Mouse (Mus musculus): ENCODE results near the gene 4930402H24Rik. TPM values are rescaled to one million over a fixed set of nuclear protein-coding genes. Genes with fewer than 3 reads are reported as not detected.

4930402H24Rik gene
- total RNA-seq, 4 experiments from 2014 or later, result 41.2 to 57.7 (median 51.0) TPM

DNA sequence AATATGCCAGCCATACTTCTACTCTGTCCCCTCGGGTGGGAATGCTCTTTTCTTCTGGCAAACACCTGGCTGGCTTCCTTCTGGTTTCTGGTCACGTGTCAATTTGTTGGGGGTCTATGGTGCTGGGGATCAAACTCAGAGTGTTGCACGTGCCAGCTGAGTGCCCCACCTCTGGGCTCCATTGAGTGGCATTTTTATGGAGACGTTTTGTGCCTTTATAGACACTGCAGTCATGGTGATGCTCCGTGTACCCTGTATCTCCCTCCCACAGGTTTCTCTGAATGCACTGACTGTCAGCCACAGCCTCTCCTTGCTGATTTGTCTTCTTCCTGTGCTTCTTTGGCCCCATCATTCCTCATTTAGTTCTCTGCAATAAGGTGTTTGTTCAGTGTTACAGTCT lies 174.4 kb downstream of the 4930402H24Rik start:
- no peak for DNase-seq (ENCODE audit: low spot score)

DNA sequence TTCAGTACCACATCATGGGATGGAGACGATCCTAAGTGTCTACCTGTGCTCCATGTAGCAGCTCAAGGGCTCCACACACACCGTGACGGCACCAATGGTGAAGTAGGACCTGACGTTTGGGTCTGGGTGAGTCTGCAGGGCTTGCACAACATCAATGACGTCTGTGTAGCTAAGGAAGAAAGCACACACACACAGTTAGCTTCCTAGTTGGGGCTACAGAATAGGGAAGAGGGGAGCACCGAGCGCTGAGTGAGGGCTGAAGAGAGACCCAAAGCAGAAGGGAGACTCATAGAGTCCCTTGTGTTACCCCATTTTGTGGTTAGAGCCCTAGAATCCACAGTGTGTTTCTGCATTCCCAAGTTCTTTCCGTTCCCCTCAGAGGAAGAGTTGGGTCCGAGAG lies 175.5 kb downstream of the 4930402H24Rik start:
- no peak for DNase-seq (ENCODE audit: low spot score)

DNA sequence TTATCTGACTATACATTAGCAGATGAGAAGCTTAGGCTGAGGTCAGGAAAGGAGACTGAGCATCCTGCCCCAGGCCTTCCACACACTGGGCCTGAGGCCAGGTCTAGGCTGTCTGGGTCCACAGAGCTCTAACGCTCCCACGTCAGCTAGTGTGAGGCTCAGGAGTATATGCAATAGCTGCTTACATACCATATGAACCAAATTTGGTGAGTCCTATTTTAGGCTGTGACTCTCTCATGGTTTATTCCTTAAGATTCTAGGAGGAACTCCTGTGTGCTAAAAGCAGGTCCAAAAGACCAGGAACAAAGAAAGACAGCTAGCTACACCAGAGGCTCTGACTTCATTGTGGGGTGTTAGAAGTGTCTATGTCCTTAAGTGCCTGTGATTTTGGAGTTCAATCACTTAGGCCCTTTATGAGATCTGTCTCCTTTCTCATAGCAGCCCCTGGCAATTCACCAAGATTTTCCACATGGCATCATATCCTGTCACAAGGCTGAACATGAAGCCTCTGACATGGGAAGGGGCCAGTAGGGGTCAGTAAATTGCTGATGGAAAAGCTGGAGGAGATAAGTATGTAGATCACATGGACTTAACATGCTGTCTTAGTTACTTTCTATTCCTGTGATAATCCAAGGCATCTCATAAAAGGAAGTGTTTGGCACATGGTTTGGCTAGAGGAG lies 177.2 kb downstream of the 4930402H24Rik start:
- DNase-seq (ENCODE audit: low spot score), result no peak

DNA sequence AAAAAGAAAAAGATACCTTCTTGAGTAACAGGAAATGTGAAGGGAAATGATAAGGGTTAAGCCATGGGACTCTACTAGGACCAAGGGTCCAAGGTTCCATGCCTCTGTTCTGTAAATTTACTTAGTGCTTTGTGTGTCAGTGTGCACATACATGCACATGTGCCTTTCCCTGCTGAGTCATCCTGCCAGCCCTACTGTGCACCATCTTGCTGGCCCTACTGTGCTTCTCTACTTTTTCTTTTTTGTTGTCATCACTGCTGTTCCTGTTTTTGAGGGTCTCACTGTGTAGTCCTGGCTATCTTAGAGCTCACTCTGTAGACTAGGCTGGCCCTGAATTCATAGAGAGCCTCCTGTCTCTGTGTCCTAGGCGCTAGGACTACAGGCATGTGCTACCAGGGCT lies 178.5 kb downstream of the 4930402H24Rik start:
- no peak for DNase-seq (ENCODE audit: low spot score)

DNA sequence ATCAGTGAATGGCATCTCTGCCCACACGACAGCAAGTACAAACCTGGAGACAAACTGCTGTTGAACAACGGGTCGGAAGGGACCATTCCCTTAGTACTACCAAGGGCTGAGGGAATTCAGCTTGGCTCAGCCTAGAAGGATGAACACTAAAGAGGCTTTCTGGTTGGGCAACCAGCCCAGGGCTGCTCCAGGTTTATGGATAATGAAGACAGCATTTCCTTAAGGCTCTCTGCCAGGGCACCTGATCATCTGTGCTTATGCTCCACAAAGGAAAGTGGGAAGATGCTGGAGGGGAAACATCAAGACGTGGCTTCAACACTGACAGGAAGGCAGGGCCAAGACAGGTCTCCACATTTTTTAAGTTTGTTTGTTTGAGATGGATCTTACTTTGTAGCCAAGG lies 181.8 kb downstream of the 4930402H24Rik start:
- no peak for DNase-seq (ENCODE audit: low spot score)

DNA sequence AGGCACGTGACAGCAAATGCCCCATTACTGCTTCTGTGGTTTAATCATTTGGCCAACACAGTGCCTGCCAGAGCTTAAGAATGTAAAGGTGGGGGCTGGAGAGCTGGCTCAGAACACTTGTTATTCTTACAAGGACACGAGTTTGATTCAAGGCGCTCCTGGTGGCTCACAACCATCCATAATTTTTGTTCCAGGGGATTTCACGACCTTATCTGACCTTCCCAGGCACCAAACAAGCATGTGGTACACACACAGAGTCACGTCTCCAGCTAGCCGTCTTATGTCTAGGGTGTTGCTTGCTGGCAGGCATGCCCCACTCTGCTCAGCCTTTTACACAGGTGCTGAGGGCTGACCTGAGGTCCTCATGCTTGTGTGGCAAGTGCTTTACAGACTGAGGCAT lies 188.3 kb downstream of the 4930402H24Rik start:
- DNase-seq (ENCODE audit: low spot score), result no peak

DNA sequence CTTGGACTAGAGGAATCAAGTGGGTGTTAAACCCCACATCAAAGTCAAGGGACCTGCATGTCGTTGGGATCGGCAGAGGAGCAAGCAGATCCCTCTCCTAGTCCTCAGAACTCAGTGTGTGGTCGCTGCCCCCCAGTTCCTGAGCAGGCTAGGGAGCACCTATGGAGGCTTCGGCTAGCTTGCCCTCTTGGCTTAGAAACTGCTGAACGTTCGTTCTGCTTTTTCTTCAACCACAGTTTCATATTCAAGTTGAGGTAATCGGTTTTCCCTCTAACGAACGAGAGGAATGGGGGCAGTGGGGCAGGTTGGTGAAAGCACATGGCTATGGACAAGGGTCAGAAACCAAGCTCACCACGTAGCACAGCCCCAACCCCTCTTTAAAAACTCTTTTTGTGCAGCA lies 199.1 kb downstream of the 4930402H24Rik start:
- DNase-seq (ENCODE audit: low spot score), result no peak

DNA sequence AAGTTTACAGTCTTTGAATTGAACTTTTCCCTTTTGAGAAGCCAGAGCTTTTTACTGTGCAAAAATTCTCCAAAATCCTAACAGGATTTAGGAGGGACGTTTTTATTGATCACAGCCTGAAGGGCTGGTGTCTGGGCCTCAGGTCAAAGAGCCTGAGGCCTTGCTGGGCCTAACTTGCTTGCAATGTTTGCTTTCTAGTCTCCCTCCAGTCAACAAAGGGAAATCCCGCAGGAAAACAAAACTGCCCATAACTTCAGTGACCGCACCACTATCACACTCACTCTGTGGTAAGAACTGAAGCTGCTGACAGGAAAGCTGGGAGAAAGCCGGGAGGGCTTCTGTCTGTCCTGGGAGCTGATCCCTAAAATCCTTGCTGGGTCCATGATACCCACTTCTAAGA lies 199.6 kb downstream of the 4930402H24Rik start:
- no peak for DNase-seq (ENCODE audit: low spot score)

DNA sequence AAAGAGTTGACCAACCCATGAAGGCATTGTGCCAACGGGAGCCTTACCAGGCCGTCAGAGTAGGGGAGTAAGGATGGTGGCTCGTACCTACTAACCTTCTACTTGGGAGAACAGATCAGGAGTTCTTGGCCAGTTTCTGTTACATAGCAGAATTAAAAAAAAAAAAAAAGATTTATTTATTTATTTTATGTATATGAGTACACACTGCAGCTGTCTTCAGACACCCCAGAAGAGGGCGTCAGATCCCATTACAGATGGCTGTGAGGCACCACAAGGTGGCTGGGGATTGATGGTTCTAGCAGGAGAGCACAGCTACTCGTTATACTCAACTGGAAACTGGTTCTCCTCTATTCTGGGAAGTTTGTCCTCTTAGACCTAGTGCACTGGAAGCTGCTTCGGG lies 201.0 kb downstream of the 4930402H24Rik start:
- DNase-seq (ENCODE audit: low spot score), result no peak

DNA sequence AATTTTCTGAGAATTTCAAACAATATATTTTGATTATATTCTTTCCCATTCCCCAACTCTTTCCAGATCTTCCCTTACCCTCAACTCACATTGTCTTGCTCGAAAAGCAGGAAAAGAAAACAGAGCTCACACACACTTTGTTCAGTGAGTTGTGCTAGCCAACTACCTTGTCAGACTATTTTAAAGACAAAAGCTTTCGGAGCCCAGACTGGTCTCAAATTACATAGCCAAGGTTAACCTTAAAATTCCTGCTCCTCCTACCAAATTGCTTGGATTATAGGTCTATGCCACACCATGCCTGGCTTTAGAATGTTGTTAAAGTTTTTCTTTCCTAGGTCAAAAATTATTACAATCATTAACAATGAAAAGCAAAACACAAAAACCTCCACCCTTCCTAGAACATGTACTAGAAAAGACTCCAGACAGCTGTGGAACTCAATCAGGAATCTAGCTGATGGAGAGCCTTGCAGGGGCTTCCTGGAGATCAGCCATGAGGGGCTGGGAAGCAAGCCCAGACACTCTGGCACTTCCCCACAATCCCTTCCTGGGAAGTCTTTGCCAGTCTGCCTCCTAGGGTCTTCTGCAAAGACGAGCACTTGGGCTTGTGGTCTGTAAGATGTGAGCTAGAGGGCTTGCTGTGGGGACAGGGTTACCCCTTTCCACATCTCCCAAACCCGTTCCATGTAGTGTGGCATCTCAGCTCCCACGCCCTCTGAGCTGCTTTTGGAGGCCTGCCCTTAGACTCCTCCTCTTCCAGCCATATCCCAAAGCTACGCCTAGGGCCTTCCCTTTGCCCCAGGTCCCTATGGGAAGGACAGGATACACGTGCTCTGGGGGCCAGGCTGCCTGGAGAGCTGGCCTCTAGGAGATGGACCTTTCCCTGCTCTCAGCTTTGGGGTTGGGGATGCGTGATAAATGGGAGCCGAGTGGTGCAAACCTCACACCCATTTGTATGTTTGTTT lies 201.9 kb downstream of the 4930402H24Rik start:
- DNase-seq (ENCODE audit: low spot score), result no peak

DNA sequence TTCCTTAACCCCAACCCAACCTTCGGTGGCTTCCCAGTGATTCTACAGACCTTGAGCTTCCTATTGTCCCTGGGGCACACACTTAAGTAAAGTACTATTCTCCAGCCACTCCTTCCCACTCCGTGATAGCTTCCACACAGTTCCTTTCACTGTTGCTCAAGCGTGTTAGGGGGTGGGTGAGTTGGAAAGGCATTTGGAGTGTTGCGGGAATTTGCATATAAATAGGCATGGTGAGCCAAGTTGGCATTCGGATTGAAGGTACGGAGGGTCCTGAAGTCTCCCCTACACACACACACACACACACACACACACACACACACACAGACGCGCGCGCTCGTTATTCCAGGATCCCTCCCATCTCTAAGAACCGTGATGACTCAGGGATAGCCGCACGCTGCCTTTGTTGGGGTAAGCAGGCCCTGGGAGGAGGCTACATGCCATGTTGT lies 208.4 kb downstream of the 4930402H24Rik start:
- no peak for DNase-seq (ENCODE audit: low spot score)

DNA sequence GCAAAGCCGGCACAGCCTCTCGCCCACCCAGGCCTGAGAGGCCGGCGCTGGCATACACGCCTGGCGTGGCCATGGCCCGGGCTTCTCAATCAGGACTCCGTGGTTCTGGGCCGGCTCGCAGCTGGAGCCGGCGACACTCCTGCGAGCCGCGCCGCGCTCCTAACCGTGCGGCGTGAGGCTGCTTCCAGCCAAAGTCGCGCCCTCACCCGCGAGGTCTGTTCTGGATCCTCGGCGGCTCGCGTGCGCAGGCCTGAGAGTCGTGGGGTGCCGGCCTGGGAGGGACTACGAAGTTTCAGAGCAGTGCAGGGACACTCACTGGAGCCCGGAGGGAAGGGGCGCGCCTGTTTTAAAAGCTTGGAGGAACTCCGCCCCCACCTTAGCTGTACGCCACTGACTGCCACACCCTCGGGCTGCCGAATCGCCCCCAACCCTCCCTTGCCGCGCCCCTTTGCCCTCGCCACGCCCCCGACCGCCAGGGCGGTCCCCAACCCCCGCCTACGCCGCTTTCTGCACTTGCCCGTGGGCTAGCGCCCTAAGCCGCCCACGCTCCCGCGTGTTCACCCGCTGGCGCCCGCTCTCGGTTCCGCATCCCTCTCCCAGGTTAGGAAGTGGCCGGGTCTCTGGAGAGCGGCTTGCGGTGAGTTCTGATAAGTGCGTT lies 208.9 kb downstream of the 4930402H24Rik start, which contains the start of gene Slc4a11:
Slc4a11 (minus strand) TSS at position 367 of the 658 bp plus-strand sequence.
- DNase-seq (ENCODE audit: low spot score), result peak; percentile 11

DNA sequence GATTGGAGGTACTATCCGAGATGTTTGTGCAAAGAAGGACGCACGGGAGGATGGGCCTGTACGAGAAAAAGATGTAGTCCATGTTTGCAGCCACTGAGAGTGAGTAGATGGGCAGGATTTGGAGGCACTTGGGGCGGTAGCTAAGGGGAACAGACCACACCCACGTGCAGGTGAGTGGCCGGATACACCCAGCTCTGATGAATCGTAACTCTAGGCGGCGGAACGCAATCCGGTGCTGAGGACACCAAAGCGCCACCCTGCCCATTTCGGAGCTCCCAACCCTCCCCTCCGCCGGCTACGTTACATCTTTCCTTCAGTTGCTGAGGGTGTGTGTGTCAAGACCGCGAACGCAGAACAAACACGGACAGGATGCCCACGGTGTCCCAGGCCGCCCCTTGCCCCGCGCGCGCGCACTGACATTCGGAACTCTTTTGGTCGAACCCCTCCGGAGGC lies 209.5 kb downstream of the 4930402H24Rik start:
- no peak for DNase-seq (ENCODE audit: low spot score)

DNA sequence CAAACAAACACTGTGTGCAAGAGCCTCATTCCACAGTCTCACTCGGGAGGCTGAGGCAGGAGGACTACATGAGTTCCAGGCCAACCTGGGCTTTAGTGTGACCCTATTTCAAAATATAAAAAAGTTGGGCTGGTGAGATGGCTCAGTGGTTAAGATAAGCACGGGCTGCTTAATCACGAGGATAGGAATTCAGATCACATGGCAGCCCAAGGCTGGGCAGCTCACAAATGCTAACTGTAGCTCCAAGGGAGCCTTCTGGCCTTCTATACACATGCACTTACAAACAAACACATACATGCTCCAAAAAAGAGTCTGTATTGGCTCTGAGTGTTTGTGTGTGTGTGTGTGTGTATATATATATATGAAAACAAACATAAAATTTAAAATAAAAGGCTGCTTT lies 212.6 kb downstream of the 4930402H24Rik start:
- no peak for DNase-seq (ENCODE audit: low spot score)

DNA sequence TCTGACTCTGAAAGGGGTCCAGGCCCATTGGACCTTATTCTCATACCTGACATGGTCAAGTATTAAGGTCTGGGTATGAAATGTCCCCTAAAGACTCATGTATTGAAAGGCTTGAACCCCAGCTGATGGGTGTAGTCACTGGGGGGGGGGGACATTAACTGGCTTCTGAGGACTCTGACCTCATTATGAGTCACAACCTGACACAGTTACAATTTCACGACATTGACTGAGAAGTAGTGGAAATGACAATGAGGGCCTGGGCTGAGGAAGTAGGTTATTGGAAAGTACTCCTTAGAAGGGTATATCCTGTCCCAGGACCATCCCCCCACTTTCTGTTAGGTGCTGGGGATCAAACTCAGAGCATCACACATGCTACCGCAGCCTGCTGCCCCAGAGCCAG lies 217.2 kb downstream of the 4930402H24Rik start:
- DNase-seq (ENCODE audit: low spot score), result no peak

DNA sequence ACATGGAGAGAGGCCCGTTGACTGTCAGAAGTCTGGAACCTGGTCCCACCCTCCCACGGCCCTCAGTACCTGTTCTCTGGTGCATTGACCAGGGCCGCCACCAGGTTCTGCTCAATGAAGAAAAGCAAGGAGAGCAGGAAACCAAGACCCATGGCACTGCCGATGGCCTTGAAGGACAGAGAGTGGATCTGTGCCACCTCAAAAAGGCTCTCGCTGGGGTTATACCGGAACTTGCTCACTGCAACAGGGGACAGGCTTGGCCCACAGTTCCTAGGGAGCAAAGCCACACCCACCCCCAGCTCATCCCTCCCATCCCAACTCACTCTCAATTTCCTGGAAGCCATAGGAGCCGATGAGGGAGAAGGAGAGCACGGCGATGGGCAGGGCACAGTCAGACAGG lies 220.8 kb downstream of the 4930402H24Rik start:
- DNase-seq (ENCODE audit: low spot score), result no peak

DNA sequence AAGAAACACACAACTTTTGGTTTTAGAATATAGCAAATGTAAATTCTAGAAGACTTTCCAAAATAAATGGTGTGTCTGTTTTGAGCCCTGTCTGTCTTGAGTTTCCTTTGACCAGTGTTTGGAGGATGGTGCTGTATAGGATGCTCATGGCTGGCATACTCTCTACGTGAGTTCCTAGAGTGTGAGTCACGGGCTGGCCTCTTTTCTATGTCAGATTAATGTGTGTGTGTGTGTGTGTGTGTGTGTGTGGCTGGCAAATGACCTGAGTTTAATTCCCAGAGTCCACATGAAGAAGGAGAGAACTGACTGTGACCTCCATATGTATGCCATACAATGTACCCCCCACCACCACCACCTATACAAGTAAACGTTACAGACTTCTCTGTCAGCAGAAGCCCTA lies 224.7 kb downstream of the 4930402H24Rik start:
- no peak for DNase-seq (ENCODE audit: low spot score)

DNA sequence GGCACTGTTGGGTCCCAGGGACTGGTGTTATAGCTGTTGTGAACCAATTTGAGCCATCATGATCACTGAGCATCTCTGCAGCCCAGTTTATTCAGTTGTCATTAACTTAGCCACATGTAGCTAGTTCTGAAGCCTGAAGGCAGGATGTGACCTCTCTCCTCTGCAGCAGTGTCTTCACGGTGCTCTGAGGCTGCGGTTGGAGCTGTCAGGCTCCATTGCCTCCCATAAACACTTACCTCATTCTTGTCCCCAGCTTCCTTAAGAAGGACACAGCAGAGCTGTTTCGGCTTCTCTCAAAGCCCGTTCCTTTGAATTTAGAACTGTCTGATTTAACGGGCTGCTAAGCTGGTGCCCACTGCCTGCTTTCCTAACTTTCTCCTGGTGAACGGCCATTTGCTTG lies 226.3 kb downstream of the 4930402H24Rik start:
- DNase-seq (ENCODE audit: low spot score), result no peak

DNA sequence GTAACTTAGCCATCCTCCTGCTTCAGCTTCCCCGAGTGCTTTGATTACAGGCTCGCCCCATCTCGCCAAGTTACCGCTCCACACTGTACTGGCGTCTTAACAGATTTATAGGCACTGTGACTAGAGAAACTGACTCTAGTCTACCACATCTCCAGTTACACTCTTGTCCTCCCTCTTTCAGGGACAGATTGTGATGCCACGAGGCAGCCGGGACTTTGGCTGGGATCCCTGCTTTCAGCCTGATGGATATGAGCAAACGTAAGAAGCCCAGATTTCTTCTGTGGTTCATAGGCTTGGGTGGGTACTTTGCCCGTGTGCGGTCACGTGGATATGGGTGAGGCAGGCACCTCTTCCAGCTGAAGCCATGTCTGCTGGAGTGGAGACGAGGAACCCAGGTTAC lies 227.1 kb downstream of the 4930402H24Rik start:
- DNase-seq (ENCODE audit: low spot score), result no peak

DNA sequence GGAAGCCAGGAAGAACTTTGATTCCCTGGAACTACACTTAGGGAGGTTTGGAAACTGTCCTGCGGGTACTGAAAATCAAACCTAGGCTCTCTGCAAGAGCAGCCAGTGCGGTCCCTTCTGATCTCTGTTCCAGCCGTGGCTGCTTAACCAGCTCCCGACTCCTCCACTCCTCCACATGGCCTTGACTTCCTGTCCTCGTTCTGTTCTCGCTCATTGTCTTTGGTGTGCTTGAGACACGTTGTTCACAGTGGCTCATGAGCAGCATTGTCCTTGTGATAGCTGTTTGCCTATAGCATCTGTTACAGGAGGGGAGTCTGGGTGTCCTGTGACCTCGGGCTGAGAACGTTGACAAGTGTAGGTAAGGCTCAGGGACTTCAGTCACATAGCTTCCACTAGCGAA lies 229.0 kb downstream of the 4930402H24Rik start:
- no peak for DNase-seq (ENCODE audit: low spot score)

DNA sequence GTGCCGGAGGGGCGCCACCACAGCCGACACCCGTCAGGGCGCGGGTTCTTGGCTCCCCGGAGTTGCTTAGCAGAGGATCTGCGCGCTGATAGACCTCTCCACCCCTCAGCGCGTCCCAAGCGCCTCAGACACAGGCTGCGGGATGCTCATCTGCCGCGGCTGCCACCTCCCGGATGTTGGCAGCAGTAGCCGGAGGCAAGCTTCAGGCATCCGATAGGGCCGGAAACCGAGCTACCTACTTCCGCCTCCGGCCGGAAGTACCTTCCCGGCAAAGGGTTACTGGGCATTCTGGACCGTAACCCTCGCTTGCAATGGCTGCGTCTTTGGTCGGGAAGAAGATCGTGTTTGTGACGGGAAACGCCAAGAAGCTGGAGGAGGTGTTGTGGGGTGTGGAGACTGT lies 238.6 kb downstream of the 4930402H24Rik start, which contains the start of gene Itpa:
Itpa (plus strand) TSS at position 52 of the 400 bp plus-strand sequence.
- DNase-seq (ENCODE audit: low spot score), result peak; percentile 87

DNA sequence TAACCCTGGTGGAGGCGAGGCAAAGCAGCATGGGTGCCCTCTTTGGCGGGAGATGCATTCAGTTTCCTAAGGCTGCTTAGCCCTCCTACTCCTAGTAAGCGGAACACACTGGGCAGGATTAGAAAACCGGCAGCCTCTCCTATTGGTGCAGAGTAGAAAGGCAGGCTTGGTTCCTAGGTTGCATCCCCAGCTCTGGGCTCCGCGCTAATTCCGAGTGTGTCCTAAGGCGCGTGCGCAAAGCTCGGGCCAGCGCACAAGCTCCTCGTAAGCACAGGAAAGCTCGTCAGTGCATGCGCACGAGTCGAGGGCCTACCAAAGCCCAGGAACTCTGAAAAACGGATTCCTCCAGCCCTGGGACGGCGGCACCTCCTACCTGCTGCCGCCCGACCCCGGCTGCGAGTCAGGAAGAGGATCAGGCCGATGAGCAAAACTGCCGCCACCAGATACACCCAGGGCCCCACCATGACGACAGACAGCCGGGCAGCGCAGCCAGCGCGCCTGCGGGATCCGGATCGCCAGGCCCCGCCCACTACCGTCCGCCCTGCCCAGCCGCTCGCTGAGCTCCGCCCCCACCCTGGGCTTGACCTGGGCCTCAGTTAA lies 242.0 kb downstream of the 4930402H24Rik start, which contains the start of gene Ddrgk1:
Ddrgk1 (minus strand) TSS at position 558 of the 600 bp plus-strand sequence.
- DNase-seq (ENCODE audit: low spot score), result peak; percentile 93

Data from heart, adult 8-10 months (tissue).